Mouse (Mus musculus): ENCODE measurements around the gene Foxn3.

Foxn3 gene

GRCm38 (mm10) chr12:99298242-99298641 is 265.1 kb downstream of the Foxn3 start:
- DNase-seq (ENCODE audit: extremely low spot score), result no peak

DNA sequence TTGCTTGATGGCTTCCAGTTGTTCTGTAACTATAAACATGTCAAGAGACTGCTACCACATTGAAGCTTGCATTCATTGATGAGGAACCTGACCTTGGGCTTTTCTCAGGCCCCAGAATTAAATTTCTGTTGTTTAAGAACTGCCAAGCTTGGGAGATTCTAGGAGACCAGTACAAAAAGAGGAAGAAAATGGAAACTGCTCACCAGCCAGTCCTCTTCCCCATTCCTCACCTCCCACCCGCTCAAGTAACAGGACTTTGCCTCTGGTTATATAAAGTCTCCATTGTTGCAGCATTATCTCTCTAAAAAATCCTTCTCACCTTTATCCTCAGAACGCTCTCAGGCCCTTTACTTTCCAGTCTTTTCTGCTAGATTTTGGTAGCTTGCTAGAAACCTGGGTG is 265.6 kb downstream of the Foxn3 start:
- no peak for DNase-seq (ENCODE audit: extremely low spot score)

DNA sequence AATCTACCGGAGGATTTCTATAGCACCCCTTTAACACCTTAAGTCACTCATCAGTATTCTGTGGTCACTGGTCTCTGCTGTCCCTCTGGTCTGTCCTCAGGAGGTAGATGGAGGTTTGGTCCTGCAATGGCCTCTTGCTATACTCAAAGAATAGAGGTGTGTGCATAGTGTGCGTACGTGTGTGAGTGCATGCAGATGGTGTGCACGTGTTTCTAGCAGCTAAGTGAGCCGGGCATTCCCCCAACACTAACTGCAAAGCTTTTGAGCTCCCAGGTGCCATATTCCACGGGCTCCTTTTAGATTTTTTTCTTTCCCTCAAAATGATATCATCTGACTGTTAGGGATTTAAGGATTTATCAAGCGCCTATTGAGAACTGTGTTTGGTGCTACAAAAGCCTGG is 269.9 kb downstream of the Foxn3 start:
- no peak for DNase-seq (ENCODE audit: extremely low spot score)

DNA sequence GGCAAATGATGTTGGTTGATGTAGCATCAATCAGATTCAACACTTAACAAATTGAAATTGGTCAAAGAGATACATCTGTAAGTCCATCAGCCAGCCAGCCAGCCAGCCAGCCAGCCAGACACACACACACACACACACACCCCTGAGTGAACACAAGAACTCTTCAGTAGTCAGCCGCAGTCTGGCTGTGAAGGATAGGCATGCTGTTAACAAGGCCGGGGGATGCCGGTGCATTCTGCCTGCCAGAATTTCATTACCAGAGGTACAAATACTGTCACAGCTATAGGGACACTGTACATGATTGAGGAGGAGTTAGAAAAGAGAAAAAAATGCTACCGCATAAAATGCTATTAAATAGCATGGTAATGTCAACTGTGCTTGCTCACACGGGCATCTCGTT is 271.2 kb downstream of the Foxn3 start:
- no peak for DNase-seq (ENCODE audit: extremely low spot score)

- DNase-seq (ENCODE audit: extremely low spot score), result no peak
These were observed 276.3 kb downstream of the Foxn3 start for GRCm38 (mm10) chr12:99287081-99287480.

DNA sequence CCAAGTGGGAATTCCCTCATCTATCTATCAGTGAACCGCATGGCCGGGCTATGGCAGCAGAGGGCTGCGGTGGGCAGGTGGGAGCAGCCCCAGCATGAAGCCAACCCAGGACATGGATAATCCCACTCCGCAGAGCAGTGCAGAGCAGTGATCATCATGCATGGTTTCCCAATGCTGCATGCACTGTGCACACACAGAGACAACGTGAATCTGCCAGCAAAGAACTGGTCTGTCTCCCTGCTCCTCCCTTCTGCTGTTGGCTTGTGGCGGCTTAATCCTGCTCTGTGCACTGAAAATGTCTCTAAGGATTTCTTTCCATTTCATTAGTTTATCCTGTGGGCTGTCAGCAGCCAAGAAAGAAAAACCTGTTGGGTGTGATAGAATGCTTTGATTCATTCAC is 276.7 kb downstream of the Foxn3 start:
- no peak for DNase-seq (ENCODE audit: extremely low spot score)

DNA sequence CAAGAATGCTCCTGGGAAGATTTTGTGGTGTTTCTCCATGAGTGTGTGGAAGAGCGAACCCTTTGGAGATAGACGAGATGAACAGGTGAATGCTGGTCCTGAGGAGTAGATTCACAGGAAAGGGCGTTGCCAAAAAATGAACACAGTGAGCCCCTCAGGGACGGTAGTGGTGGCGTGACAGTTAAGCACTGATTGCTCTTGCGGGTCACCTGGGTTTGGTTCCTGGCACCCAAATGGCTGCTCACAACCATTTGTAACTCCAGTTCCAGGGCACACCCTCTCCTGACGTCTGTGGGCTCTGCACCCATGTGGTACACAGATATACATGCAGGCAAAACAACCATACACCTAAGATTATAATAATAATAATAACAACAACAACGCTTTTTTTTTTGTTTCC is 277.7 kb downstream of the Foxn3 start:
- DNase-seq (ENCODE audit: extremely low spot score), result no peak

DNA sequence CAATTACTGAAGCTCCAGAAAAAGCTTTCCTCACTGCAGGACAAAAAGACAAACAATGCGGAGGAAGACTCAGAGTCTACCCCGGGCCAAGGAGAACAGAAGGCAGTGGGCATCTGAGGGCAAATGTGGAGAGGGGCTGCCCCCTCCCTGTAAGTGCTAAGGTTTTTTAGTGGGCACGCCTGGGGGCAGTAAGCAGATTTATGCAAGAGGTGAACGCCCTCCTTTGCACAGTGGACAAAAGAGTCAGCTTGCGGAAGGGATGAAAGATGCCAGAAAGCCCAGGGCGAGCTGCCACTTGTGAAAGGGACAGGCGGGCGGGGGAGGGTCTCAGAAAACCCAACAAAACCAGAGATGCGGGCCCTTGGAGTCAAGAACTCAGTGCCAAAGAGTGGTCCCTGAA is 278.2 kb downstream of the Foxn3 start:
- DNase-seq (ENCODE audit: extremely low spot score), result peak; percentile 25

DNA sequence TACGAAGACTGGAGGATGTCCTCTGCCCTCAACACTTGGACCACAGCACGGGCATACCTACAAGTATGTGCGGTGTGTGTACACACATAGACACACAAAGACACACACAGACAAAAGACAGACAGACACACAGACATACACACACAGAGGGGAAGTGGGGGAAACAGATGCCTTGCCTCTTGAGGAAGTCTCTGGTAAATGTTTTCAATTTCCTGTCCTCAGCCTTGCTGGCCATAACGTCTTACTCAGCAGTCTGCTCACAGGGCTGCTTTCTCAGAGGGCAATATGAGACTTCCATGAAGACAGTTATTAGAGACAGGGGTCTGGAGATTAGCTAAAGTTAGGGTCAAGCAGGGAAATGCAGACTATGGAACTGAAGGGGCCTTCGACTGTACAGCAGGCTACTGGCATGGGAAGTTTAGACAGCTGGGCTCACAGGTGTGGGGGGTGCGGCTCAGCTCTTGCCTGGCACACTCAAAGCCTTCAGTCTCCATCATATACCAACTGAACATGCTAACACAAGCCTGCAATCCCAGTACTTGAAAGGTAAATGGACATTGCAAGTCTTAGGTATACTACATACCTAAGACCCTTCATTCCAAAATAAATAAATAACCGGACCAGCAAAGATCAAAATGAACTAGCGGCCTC is 278.8 kb downstream of the Foxn3 start:
- DNase-seq (ENCODE audit: extremely low spot score), result no peak

DNA sequence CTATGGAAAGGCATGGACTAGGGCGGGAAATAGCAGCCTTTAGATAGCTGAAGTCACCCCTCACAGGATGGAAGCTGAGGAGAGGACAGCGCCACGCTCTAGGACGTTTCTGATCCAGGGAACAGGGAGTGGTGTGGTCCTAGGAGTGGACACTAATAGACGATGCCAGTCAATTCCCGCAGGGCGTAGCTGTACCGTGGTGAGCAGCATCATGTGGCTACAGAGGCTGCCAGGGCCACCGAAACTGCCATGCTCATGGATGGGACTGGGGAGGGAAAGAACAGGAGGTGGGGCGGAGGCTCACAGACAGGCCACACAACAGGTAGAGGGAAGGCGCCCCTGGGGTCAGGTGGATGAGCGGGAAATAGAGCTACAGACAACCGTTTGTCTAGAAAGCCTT is 282.6 kb downstream of the Foxn3 start:
- DNase-seq (ENCODE audit: extremely low spot score), result no peak

GRCm38 (mm10) chr12:99280291-99280690 is 283.1 kb downstream of the Foxn3 start:
- no peak for DNase-seq (ENCODE audit: extremely low spot score)

DNA sequence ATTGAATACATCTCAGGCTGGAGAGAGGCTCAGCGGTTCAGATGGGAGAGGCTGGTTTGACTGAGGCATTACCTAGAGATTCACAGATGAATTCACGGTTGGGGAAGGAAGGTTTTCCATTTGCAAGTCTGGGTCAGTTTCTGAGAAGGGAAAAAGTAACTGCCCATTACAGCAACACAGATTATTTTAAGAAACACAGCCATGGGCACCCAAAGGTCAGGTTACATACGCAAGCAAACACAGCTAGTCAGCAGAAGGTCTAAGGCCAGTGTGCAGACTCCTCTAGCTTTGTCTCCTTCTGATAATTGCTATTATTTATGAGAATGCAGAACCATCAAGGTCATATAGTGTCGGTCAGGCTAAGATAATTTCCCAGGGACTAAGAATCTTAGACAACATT is 284.0 kb downstream of the Foxn3 start:
- no peak for DNase-seq (ENCODE audit: extremely low spot score)

DNA sequence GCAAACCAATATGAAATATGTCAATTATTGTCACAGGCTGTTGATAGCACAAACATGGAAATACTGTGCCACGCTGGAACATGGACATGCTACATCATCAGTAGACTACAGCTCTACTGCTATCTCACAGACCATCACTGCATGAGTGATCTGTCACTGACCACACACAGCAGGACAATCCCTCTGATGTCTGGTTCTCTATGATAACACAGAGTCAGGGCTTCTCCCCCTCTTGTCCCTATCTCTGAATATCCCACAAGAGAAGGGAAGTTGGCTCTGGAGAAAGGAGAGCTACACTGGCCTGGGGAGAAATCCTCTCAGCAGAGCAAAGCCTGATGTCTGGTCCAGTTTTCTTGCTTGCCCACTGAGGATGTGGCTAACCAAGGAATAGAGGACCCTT is 288.8 kb downstream of the Foxn3 start:
- DNase-seq (ENCODE audit: extremely low spot score), result no peak

DNA sequence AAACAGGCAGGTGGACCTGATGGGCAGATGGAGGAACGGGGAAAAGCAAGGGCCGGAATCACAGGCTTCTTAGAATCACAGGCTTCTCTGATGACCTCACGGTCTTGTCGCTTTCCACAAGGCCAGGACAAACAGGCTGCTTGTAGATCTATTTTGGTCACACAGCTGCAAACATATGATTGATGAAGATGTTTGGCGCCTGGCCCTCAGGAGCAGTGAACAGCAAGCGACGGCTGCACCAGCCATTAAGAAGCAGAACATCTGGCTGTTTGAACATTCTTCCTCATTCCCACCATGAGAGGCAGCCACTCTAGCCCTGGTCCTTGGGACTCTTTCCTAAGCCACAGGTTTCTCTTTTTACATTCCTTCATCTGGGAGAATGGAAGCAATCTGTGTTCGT is 294.0 kb downstream of the Foxn3 start:
- no peak for DNase-seq (ENCODE audit: extremely low spot score)

GRCm38 (mm10) chr12:99268954-99269353 is 294.4 kb downstream of the Foxn3 start:
- DNase-seq (ENCODE audit: extremely low spot score), result no peak

GRCm38 (mm10) chr12:99267732-99268131 is 295.6 kb downstream of the Foxn3 start:
- DNase-seq (ENCODE audit: extremely low spot score), result no peak

GRCm38 (mm10) chr12:99266434-99266833 is 296.9 kb downstream of the Foxn3 start:
- no peak for DNase-seq (ENCODE audit: extremely low spot score)

- DNase-seq (ENCODE audit: extremely low spot score), result no peak
These were observed 297.6 kb downstream of the Foxn3 start for GRCm38 (mm10) chr12:99265777-99266176.

DNA sequence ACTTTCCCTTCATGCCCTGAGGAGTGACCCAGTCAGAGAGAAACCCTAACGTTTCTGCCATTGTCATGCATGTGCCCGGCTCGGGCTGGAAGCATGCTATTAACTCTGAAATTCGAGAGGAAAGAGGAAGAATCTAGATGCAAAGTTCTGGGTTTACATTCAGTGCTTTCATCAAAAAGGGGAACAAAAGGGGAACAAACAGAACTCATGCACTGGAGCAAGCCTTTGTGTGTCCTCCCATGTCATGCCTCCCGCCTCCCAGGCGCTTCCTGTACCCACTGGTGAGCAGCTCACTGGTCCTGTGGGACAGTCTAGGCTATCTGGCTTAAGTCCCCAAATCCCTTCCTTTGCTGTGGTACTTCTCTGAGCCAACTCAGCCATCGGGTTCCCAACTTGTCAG is 299.0 kb downstream of the Foxn3 start:
- no peak for DNase-seq (ENCODE audit: extremely low spot score)

- DNase-seq (ENCODE audit: extremely low spot score), result no peak
These were observed 299.6 kb downstream of the Foxn3 start for GRCm38 (mm10) chr12:99263592-99264335.

DNA sequence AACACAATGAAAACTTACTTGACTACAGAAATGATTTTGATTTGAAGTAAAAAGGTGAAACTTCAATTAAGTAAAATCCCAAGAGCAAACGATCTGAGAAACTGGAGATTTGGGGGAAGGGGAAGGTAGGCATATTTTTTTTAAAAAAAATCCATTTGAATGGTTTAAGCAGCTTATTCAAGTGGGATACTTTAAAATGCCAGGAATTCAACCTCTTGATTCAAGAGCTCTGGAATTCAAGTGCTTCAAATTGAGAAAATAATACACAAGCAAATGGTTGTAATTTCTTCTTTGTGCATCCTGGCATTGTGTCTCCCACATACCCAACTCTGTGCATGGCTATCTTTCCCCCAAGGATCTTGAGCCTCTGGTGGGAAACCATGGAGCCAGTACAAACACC is 300.5 kb downstream of the Foxn3 start:
- DNase-seq (ENCODE audit: extremely low spot score), result no peak

DNA sequence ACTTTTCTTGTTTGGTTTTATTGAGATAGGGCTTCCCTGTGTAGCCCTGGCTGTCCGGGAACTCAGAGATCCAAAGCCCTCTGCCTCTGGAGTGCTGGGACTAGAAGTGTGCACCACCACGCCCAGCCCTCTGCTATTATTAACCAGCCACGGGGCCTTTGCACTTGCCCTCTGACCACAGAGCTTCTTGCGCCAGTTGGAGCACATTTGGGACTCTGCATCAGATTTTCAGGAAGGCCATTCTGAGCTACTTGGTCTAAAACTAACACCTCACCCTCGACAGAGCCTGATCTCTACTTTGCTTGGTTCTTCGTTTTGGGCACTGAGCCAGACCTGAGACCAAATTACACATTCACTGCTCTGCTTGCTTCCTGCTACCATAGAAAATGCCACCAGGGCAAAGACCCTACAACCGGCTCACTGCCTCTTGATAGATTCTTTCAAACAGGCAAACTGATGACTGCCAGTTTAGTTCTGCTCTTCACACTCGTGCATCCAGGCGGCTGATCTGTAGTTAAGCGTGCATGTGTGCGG is 301.2 kb downstream of the Foxn3 start:
- DNase-seq (ENCODE audit: extremely low spot score), result no peak

GRCm38 (mm10) chr12:99260171-99260570 is 303.2 kb downstream of the Foxn3 start:
- DNase-seq (ENCODE audit: extremely low spot score), result no peak

Data from embryo, embryonic 9.5 days (tissue).